Mouse (Mus musculus): ENCODE measurements around the gene Rab11a. TPM values are rescaled to one million over a fixed set of nuclear protein-coding genes. Genes with fewer than 3 reads are reported as not detected.
"Not testable (repeated sequence)": the region's sequence is repeated elsewhere in the genome, so short reads cannot be mapped to it uniquely, and the experiment has no call there.

The Rab11a gene
- polyA plus RNA-seq, 1 experiment from 2014 or later: 403 TPM

DNA sequence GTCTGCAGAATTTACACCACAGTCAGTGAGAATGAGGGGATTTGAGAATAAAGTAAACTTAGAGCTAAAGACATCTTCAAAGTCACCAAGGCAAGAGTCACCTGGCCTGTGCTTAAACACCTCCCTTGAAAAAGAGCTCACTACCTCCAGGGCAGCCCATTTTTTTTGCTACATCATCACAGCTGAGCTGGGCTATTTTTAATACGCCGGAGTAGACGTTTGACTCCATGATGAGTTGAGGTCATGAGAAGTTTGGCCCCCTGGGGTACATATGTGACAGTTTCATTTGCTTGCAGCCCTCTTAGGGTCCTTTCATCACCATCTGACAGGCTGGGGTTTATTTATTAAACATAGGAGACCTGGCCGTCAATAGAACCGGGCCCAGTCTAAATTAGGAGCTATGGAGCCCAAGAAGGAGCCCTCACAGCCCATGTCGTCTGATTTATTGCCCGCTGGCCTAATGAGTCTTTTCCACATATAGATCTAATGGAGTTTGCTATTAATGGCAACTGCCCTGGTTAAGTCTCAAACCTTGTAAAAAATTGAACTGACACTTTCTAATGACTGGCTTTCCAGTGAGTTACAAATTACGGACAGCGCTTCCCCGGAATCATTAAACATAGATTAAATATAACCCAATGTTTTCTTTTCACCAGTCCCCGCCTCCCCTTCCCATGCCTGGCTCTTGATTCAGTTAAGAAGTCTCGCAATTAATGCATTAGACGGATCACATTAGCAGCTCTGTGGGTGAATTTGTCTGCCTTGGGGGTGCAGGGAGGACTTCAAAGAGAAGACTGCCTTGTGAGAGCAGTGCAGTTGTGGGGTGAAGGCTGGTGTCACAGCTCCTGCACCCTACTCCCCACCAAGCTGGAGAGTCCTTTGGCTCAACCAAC, 50.2 kb downstream of the Rab11a start:
- Histone ChIP-seq H3K27ac (replicated peaks) (no peak overlapping the region), H3K4me3 (no peak overlapping the region), H3K36me3 (no peaks in the 10 kb centered on the region), H3K9ac (no peak overlapping the region), H3K9me3 (no peaks in the 10 kb centered on the region), H3K27me3 (no peaks in the 10 kb centered on the region), H3K4me1 (replicated peaks) (0 out of 2 replicates have a peak, but pooled peaks cover 4% of the 10 kb centered on the region), H3K4me2 (no peak overlapping the region)
- ATAC-seq (ENCODE audit: low FRiP score, low read depth): no peak
- 48% methylated on average over 13 of the region's 13 CpGs for WGBS

DNA sequence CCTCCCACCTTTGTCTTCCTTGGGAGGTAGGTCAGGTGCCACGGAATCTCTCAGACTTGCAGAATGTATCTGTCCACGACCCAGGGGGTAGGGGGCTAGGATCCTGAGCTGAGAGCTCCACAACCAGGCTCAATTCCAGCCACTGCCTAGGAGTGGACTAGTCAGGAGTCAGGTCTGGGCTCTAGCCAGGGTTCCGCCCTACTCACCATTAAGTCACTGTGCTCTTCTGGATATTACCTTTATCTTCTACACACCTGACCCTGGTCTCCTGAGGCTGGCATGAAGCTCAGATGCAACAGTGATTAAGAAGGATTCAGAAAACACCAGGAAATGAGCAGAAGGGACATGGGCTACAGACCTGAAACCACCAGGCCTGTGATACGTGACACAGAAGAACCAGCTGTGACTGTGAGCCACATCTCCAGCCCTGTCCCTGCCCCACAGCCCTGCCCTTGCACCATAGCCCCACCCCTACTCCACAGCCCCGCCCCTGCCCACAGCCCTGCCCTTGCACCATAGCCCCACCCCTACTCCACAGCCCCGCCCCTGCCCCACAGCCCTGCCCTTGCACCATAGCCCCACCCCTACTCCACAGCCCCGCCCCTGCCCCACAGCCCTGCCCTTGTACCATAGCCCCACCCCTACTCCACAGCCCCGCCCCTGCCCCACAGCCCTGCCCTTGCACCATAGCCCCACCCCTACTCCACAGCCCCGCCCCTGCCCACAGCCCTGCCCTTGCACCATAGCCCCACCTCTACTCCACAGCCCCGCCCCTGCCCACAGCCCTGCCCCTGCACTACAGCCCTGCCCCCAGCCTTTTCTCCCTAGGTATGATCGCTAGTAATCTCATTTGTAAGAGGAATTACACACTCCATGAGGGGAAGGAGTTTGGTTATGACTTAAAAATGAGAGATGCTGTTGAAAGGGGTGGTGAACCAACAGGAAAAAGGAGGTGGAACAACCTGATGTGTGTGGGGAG, 65.9 kb downstream of the Rab11a start:
- not testable (repeated sequence) for ATAC-seq (ENCODE audit: low FRiP score, low read depth); H3K4me2 ChIP-seq; H3K9ac ChIP-seq; H3K4me3 ChIP-seq; H3K36me3 ChIP-seq; H3K9me3 ChIP-seq; H3K27ac ChIP-seq (replicated peaks); H3K27me3 ChIP-seq
- 30% methylated on average over 9 of the region's 11 CpGs for WGBS
- H3K4me1 ChIP-seq (replicated peaks): peaks cover 16% of the 10 kb centered on the region

DNA sequence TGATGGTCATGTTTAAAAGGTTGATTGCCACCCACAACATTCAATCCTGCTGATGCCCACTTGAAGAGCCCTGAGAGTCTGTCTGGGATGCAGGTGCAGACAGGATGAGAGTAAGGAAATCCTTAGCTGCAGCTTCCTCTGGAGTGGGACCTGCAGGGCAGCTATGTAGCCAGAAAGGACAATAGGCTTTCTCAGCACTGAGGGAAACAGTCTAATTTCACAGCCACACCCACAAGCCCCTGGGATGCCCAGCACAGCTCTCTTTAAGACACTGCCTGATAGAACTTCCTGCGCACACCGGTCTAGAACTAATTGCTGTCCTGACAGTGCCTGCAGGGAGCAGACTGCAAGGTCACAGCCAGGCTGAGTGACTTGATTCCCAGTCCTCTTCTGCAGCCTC, 69.6 kb downstream of the Rab11a start:
- Histone ChIP-seq H3K27ac (replicated peaks) (0 out of 2 replicates have a peak overlapping the region, but pooled peaks have one; percentile 5), H3K36me3 (no peaks in the 10 kb centered on the region), H3K4me1 (replicated peaks) (peaks cover 25% of the 10 kb centered on the region), H3K9ac (no peak overlapping the region), H3K4me2 (no peak overlapping the region), H3K4me3 (no peak overlapping the region), H3K9me3 (no peaks in the 10 kb centered on the region), H3K27me3 (no peaks in the 10 kb centered on the region)
- no peak for ATAC-seq (ENCODE audit: low FRiP score, low read depth)
- 51% methylated on average over 2 of the region's 2 CpGs for WGBS

GRCm38 (mm10) chr9:64667513-64667912, 70.0 kb downstream of the Rab11a start:
- no peak overlapping the region for H3K4me2 ChIP-seq
- H3K36me3 ChIP-seq: no peaks in the 10 kb centered on the region
- no peak for ATAC-seq (ENCODE audit: low FRiP score, low read depth)
- peaks cover 25% of the 10 kb centered on the region for H3K4me1 ChIP-seq (replicated peaks)
- no peaks in the 10 kb centered on the region for H3K27me3 ChIP-seq
- no peak overlapping the region for H3K4me3 ChIP-seq
- H3K9ac ChIP-seq: no peak overlapping the region
- H3K9me3 ChIP-seq: no peaks in the 10 kb centered on the region
- H3K27ac ChIP-seq (replicated peaks): no peak overlapping the region
- 24% methylated on average over 5 of the region's 5 CpGs for WGBS

DNA sequence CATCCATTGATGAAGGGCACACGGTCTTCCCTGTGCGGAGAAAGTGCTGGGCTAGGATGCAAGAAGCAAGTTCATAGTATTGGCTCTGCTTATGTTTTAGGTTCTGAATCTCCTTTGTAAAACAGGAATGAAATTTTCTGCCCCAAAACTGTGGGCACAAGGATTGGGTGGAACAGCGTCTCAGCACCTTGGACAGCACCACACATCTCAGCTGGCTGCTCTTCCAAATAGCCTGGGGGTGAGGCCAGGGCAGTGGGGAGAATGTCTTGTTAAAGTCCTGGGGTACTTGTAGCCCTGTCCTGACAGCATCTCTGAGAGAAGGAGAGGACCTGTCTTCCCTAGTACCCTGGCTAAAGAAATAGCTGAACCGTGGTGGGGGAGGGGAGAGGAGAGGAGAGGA, 71.0 kb downstream of the Rab11a start:
- H3K4me1 ChIP-seq (replicated peaks): peaks cover 25% of the 10 kb centered on the region
- no peak overlapping the region for H3K4me2 ChIP-seq
- no peaks in the 10 kb centered on the region for H3K27me3 ChIP-seq
- H3K36me3 ChIP-seq: no peaks in the 10 kb centered on the region
- no peak overlapping the region for H3K27ac ChIP-seq (replicated peaks)
- H3K9ac ChIP-seq: no peak overlapping the region
- H3K9me3 ChIP-seq: no peaks in the 10 kb centered on the region
- ATAC-seq (ENCODE audit: low FRiP score, low read depth): no peak
- WGBS: 41% methylated on average over 4 of the region's 4 CpGs
- no peak overlapping the region for H3K4me3 ChIP-seq

Small RNAs within 50 kb of the gene (microRNA-seq; reads per million reads assigned to microRNA genes)
- not detected for gene Gm47308

Other genes starting within 250 kb of the Rab11a start
- 10.9 and 11.1 TPM in 2 replicates for gene Dennd4a, start 73.6 kb upstream of the Rab11a start, polyA plus RNA-seq (2015; fragmentation: Nextera tagmentation; extraction: Ambion mirVana)
- 0.10 TPM in 1 of 2 replicates, not detected in the other for gene Slc24a1, start 213.8 kb upstream of the Rab11a start, polyA plus RNA-seq (2015; fragmentation: Nextera tagmentation; extraction: Ambion mirVana)
- gene Ints14, start 223.1 kb upstream of the Rab11a start, polyA plus RNA-seq (2015; fragmentation: Nextera tagmentation; extraction: Ambion mirVana): 33.3 and 35.8 TPM in 2 replicates